Mouse (Mus musculus) urinary bladder, postnatal 4 days (tissue): ENCODE measurements at regions not wholly inside any gene's neighbourhood (a gene's known extent, or its start where the extent isn't known, plus 50 kb on each side); places are given as distances from the start of the nearest gene placed in this dataset.
A peak's percentile ranks its signal among the peaks of the same experiment; 100 is the strongest.

Experiments
- DNase-seq, 2 experiments: peaks; one replicate each; pipeline ENCODE4 v3.0.0; 2021 to 2022; ENCODE audit warnings: low spot score in 2 of 2

DNA sequence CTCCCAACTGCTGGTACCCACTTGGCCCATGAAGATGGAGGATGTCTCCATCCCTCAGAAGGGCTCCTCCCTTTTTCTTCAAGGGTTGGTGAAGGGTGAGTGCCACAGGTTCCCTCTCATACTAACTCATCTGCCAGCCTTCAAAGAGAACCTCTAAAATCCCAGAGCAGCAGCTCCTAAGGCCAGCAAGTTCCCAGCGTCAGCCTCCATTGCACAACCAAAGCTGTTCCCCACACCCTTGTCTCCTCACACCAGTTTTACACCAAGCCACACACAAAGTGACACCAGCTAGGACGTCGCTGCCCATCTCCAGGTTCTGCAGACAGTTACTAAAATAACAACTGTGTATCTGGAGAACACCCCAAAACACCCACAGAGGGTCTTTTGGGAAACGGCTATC, 198.9 kb upstream of the Sulf2 start:
- no peak for DNase-seq

DNA sequence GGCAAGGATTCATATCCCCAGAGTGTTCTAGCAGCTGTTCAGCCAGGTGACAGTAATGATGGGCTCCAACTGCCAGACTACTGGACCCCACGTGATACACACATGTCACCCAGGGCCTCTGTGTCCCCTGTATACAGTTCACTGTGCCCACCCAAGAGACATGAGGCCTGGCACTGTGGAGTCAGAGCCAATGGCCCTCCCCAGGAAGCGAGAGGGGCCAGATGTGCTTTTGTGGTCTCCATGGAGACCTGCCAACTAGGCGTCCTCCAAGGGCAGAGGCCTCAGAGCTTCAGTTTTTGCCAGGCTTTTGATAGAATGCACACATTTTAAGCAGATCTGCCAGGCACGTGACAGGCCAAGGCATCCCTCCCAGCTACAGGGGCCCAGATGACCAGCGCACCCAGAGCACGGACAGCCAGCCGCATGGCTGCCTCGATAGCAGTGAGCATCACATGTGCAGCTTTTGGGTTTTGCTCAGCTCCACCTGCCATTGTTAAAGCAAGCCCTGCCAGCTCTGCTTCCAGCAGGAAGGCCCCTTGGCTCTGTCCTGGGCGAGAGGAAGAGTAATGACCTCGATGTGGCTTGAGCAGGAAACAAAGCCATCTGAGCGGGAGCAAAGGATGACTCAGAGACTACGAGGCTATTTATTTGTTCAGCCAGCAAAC, 198.1 kb upstream of the Sulf2 start:
- no peak for DNase-seq

DNA sequence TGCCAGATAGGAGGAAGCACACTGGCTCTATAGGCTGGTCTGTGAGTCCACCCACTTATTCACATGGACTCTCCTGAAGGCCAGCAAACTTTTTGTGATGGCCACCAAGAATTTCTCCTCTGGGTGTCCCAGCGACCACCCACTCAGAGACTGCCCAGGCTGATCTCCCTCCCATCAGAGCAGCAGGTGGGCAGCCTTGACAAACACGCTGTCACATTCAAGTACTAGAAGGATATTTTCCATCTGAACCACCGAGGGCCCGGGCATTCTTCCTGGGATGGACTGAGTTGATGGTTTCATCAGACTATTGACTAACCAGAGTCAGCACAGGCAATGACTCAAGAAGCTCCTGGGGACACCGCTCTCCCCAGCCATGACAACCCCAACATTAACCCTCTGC, 196.5 kb upstream of the Sulf2 start:
- no peak for DNase-seq

DNA sequence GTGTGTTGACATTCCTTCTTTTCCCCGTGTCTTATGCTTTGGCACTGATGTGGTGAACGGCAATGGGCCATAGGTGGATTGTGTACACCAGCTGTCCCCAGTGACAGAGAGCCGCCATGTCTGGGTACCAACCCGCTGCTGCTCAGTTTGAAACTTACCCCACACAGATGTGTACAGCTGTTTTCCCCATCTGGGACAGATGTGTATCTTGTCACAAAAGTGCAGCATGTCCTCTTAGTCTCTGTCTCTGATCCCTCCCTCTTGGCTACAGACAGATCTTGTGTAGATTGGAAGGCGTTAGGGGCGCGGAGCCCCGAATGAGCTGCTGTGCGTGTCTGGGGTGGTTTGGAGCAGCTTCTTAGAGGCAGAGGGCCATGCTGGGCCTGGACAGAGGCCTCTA, 196.1 kb upstream of the Sulf2 start:
- no peak for DNase-seq

DNA sequence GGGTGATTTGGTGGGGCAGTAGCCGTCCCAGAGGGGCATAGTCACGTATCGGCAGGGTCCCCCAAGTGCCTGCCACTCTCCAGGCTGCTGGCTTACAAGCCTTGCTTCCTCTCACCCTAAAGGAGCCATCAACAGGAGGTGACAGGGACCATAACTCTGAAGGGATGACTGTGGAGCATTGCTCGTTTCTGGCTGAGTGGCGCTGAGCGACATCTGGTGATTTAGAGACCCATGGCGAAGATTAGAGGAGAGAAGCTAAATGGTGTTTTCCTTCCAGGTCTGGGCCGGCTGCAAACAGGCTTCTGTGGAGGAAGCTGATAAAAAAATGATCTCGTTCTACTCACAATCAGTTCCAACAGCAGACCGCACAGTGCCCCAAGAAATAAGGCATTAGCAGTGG, 193.2 kb upstream of the Sulf2 start:
- DNase-seq, result no peak

DNA sequence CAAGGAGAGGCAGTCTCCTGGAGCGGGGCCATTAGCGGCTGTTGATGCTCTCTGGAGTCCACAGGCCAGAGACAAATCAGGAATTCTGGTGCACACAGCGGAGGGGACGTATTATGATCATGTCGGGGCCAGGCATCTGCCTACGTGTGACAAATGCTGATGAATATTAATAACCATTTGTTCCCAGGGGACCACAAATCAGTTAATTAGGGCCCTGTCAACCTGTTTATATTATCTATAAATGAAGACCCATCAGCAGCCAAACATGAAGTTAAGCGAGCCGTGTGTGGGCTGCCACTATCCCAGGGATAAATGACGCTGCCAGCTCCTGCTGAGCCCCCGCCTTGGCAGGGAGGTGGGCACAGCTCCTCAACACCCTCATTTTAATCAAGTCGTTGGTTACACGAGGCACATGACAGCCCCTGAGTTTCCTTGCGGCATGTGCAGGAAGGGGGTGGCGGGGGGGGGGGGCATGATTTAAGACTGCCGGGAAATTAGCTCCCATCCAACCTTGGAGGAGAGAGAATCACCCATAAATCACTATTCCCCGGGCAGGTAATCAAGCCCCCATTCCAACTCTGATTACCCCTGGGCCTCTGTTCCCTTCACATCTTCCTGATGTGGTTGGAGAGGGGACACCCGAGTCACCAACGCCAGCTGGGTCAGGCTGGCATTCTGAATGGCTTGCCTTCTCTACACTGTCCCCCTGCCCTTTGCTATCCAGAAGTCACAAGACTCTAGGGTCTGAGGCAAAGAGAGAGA, 191.1 kb upstream of the Sulf2 start:
- no peak for DNase-seq

DNA sequence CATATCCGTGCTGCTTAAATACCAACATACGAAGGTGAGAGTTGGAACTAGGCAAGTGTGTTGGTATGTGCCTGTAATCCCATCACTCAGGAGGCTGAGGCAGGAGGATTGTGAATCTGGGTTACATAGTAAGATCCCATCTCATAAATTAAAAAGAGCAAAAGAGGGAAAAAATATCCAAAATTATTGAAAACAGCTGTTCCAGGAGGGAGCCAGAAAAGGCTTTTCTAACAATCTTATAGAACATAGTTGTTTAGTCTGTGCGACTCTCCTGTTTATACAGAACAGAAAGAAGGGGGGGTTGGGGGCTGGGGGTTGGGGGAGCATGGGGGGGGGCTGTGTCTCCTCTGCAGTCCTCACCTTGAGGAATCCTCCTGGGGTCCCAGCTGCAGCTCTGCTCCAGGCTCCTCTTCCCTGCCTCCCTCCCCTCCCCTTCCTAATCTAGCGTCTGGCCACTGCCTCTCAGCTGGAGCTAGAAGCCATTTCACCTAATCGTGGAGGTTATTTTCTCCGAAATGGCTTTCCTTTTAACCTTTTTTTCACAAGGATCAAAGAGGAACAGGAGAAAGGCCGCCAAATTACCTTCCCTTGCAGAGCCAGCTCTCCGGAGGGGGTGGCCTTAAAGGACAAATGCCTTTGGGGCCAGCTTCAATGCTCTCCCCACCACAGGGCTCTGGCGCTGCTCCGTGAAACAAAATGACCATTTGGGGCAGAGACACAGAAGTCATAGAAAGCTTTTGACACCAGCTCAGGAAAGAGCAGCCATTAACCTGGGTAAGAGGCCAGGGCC, 188.3 kb upstream of the Sulf2 start:
- DNase-seq, result no peak

DNA sequence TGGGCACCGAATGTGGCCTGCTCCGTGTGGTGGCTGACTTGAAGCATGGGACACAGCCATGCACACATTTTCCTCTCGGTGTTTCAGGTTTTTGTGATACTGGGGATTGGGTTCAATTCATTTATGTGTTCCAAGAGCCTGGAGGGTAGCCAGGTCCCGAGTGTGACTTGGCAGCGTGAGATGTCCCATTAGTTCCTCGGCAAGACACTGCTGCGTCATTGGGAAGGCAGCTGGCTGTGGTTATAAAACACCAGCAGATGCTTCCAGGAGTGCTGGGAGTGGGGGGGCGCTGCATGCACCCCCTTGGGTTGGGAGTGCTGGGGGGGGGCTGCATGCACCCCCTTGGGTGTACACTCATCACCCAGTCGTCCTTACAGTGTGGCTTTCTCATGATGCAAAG, 186.9 kb upstream of the Sulf2 start:
- DNase-seq, result peak in 1 of 2 experiments; percentile 50

DNA sequence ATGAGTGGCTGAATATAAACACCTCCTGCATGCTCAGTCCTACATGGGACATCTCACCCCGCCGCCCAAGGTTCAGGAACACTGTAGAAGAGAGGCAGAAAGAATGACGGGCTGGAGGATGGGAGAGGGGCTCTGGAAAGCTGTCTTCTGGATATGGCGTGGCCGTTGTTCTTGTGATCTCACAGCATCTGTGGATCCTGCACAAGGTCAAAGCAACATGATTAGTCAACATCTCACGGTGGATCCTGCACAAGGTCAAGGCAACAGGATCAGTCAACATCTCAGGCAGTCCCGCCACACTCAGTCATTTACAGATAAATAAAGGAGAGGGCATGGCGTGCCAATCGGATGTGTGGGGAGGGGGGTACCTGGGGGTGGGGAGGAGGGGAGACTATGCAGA, 184.7 kb upstream of the Sulf2 start:
- DNase-seq, result no peak

DNA sequence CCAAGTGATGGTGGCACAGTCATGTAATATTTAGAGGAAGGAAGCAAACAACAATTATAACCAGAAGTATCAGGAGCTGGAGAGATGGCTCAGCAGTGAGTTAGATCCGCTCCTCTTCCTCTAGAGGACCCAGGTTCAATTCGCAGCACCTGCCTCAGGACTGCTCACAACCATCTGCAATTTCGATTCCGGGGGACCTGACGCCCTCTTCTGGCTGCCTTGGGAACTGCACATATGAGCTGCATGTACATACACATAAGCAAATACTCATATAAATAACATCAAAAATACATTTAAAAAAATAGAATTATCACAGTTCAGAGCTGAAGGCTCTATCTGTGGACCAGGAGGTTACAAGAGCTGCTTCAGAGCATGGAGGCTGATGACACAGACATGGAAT, 184.0 kb upstream of the Sulf2 start:
- no peak for DNase-seq

DNA sequence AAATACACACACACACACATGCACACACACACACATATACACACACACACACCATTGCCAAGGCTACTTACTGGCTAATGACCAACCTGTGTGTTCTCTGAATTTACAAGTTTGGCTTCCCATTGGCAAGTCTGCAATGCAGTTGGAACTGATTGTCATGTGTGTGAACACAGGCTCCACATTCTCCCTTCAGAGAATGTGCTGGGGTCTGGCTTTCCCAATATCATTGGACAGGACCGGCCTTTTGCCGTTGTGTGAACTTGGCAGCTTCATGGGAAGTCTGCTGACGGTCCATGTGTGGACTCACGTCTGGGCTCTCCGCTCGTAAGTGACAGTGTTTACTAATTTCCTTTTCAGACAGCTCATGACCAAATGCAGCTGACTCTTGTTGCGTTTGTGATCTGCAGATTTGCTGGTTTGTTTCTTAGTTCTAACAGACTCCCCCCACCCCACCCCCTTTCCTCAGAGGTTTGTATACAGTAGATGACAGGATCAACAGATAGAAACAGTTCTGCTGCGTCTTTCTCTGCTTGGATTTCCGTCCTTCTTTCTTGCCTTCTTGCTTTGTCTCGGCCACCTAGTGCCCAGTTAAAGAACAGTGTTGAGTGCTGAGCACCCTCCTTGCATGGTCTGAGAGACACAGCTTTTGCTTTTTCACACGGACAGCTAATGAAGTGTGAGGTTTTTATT, 183.1 kb upstream of the Sulf2 start:
- DNase-seq, result no peak

DNA sequence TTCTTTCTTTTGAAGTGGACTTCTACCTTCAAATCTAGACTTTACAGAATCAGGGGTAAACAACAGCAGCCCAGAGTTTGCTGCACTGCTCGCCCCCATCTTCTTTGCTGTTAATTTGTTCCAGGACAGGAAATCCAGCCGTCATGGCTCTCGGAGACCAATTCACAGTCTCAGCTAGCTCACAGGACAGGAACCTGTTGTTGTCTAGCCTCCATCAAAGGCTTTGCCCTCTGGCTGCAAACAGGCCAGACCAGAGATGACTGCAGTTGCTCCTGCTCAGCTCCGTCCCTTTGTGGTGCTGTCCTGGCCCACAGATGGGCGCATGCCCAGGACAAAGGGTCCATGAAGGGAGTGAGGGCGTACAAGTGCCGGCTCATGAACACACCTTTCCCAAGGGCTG, 182.2 kb upstream of the Sulf2 start:
- DNase-seq, result no peak

DNA sequence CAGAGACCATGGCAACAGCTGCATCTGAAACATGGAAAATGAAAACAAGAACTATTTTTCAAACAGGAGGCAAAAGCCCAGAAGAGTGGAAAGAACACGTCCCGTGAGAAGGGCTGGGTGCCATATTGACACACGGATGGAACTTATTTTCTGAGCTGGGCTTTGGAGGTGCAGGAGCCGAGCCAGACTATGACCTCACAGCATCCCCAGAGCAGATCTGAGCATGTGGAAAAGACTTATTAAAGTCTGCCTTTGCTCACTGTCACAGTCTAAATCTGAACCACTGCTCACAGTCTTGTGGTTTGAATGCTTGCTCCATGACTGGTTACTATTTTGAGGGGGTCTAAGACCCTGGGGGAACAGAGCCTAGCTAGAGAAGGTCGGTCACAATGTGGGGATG, 180.2 kb upstream of the Sulf2 start:
- peak in 1 of 2 experiments; percentile 37 for DNase-seq

DNA sequence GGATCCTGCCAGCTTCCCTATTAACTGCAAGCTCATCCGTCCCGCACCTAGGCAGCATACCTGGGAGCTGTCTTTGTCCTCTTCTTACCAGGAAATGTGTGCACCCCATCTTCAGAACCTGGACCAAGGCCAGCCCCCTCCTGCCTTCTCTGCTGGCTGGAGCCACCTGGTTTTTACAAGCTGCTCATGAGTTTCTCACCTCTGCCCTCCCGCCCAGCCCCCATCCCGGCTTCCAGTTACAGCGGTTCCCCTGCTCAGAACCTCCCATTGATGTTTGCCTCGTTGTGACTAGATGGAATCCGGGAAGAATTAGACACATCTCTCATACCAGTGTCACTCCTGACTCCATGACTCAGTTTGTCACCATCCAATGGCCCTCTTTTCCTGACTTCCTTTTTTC, 179.1 kb upstream of the Sulf2 start:
- DNase-seq, result no peak

DNA sequence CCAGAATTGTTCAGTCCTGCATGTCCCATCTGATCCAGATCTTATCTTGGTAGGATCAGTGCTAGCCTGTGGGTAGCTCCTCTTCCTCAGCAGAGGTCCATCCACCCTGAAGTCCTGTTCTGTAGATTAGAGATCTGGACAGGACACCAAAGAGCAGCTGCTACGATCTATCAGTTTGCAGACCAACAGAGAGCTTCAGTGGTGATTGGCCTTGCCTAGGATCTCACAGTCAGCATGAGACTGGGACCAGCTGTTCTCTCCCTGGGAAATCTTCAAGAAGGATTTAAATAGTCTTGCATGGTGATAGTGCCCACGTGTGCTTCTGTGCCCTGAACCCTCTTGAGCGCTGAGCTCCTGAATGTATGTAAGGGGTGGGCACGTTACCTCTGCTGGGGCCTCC, 178.4 kb upstream of the Sulf2 start:
- DNase-seq, result no peak

DNA sequence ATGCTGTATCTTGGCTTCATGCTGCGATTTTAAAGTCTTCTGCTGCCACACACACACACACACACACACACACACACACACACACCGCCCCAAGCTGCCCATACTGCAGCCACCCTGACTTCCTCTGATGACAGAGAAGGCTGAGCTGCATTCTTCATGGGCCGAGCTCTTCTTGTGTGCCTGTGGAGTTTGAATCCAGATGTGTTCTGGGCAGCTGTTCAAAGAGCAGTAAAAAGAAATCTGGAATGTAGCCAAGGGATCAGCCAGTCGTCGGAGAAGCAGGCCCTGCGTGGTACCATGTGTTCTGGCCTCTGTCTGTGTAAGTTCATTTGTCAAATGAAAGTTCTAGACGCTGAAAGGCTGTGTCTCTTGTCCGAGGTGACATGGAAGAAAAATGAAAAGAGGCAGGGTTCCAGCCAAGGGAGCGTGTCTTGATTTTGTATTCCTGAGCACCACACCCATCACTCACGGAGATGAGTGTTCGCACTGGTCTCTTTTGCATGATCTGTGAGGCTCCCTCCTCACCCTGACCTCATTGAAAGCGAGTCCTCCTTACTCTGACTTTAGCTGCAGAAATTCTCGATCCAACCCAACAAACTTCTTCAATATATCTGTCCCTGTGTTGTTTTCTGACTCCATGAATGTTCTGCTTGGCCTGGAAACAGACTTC, 177.4 kb upstream of the Sulf2 start:
- peak in 1 of 2 experiments; percentile 59 for DNase-seq

DNA sequence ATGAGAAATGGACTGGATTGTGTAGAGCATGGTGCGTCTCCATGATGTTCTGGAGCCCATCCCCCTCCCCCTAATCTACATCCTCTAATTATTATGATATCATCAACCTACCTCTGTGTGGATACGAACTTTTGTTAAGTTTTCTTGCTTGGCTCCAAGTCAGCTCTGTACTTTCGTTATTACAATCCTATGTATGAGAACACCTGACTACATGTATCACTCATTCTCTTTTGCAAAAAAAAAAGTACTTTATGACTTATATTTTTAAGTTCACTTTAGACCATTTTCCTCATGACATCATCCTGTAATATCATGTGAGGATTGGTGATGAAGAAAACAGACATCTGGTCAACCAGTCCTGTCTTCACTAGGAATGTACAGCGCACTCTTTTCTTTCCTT, 175.7 kb upstream of the Sulf2 start:
- no peak for DNase-seq

DNA sequence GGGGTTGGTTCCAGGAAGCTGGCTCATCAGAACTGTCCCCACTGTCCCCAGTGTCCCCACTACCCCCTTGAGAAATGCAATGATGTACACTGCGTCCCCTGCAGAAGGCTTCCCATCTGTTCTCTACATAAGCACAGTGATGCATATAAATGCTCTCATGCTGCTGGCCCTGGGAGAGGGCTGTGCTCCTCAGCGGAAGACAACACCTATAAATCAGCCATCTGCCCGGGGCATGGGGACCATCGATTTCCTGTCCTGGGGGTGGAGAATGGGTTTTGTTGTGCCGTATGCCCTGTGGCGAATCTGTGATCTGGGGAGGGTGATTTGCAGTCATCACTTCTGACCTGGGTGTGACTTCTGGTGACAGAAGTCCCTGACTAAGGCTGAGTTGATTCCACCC, 174.9 kb upstream of the Sulf2 start:
- DNase-seq, result no peak

DNA sequence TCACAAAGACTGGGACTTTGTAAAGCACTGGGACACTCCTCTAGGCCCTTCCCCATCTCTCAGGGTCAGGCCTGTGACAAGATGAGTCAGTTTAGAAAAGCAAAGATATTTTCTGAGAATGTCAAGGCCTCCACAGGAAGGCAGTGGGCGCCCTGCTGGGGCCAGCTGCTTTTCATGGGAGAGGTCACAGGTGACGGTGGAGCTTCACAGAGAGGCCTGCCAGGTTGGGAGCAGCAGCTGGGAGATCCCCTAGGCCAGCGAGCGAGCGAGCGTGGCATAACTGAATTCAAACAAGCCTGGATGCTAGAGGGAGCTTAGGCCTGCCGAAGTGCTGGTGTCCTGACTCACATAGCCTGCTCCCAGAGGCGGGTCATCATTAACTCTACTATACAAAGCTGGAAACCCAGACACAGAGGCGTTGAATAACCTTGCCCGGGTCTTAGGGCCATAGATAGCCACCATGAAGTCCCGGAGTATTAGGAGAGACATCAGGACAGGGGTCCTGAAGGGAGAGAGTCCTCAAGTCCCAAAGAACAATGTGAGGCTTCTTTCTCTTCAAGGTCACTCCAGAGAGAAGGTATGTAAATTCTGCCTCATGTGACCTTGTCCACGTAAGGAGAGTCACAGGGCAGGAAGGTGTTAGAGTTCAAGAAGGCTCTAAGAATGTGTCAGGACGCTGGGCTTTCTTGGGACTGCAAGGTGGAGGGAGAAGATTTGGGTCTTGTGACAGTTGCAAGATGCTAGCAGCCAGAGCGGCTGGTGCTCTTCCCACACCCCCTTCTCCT, 174.3 kb upstream of the Sulf2 start:
- no peak for DNase-seq

DNA sequence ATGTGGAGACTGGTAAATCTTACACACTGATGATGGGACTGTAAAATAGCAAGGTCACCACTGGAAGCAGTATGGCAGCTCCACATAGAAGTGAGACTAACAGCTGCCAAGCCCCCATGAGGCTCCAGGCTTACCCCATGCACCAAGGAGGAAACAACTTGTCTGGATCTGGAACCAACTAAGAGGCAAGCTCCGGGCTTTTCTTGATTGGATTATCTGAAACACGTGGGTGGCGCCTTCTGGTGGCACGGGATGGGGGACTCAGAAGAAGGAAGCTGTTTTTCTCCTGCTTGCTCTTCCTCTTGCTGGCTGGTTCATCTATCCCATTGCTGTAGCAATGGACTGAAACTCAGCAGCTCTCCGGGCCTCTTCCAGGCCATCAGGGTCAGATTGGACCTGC, 171.5 kb upstream of the Sulf2 start:
- DNase-seq, result no peak

DNA sequence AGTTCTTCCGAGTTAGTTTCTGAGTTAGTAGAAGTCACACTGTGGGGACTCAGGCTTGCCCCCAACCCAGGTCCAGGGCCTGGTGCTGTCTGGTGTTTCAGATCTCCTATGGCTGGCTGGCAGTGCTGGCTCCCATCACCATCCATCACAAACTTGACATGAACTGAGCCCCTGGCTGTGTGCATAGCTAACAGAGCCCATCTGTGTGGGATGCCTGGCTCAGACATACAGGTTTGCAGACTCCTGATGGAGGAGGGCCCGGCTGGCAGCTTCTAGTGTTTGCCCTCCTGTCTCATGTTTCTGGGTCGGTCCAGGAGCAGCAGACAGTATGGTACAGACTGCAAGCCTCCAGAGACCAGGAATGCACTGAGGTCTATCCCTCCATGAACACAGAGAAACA, 169.5 kb upstream of the Sulf2 start:
- no peak for DNase-seq
